Mouse (Mus musculus): ENCODE results near the gene Col26a1. TPM values are rescaled to one million over a fixed set of nuclear protein-coding genes. Genes with fewer than 3 reads are reported as not detected.

Col26a1 gene
- polyA plus RNA-seq, 1 experiment = 1.00 TPM

- Histone ChIP-seq H3K36me3 (ENCODE audit: control insufficient read depth, insufficient read depth) (no peaks in the 10 kb centered on the region), H3K27me3 (ENCODE audit: control insufficient read depth, insufficient read depth, insufficient read length) (no peaks in the 10 kb centered on the region), H3K79me2 (ENCODE audit: control insufficient read depth, insufficient read depth) (no peaks in the 10 kb centered on the region), H3ac (ENCODE audit: control insufficient read depth, insufficient read length) (no peak overlapping the region), H3K4me2 (ENCODE audit: low read depth) (no peak overlapping the region), H3K4me3 (no peak overlapping the region)
- no peak for TF ChIP-seq MYOD1 (IDR thresholded peaks at IDR 0.05; ENCODE audit: control insufficient read depth in 1 of 3, insufficient read length in 2 of 3, low read depth in 2 of 3)
- no peak for TF ChIP-seq POLR2AphosphoS2 (IDR thresholded peaks at IDR 0.05; ENCODE audit: insufficient read length, low read depth)
Measured at GRCm38 (mm10) chr5:136904621-136905020, 21.6 kb upstream of the Col26a1 start.

- H3K36me3 ChIP-seq (ENCODE audit: control insufficient read depth, insufficient read depth) = no peaks in the 10 kb centered on the region
- no peaks in the 10 kb centered on the region for H3K79me2 ChIP-seq (ENCODE audit: control insufficient read depth, insufficient read depth)
- no peak overlapping the region for H3ac ChIP-seq (ENCODE audit: control insufficient read depth, insufficient read length)
- peaks cover 5% of the 10 kb centered on the region for H3K27me3 ChIP-seq (ENCODE audit: control insufficient read depth, insufficient read depth, insufficient read length)
- H3K4me2 ChIP-seq (ENCODE audit: low read depth) = no peak overlapping the region
- TF ChIP-seq POLR2AphosphoS2 (IDR thresholded peaks at IDR 0.05; ENCODE audit: insufficient read length, low read depth) (no peak), TCF3 (IDR thresholded peaks at IDR 0.05; ENCODE audit: insufficient read length, low read depth) (no peak), REST (IDR thresholded peaks at IDR 0.05; ENCODE audit: insufficient read depth, insufficient read length) (no peak), MYOD1 (IDR thresholded peaks at IDR 0.05; ENCODE audit: control insufficient read depth in 1 of 3, insufficient read length in 2 of 3, low read depth in 2 of 3) (no peak), MYOG (IDR thresholded peaks at IDR 0.05; ENCODE audit: control insufficient read depth in 1 of 3, insufficient read depth in 1 of 3, insufficient read length in 2 of 3, low read depth in 2 of 3) (no peak)
- no peak overlapping the region for H3K4me3 ChIP-seq
Measured at GRCm38 (mm10) chr5:136895529-136895963, 12.5 kb upstream of the Col26a1 start.

GRCm38 (mm10) chr5:136894840-136895528 is 12.0 kb upstream of the Col26a1 start:
- H3K79me2 ChIP-seq (ENCODE audit: control insufficient read depth, insufficient read depth) = no peaks in the 10 kb centered on the region
- H3K4me2 ChIP-seq (ENCODE audit: low read depth) = no peak overlapping the region
- no peaks in the 10 kb centered on the region for H3K36me3 ChIP-seq (ENCODE audit: control insufficient read depth, insufficient read depth)
- TF ChIP-seq TCF12 (IDR thresholded peaks at IDR 0.05; ENCODE audit: insufficient read depth, poor library complexity, severe bottlenecking) (no peak), MYOG (IDR thresholded peaks at IDR 0.05; ENCODE audit: control insufficient read depth in 1 of 3, insufficient read depth in 1 of 3, insufficient read length in 2 of 3, low read depth in 2 of 3) (no peak), SRF (IDR thresholded peaks at IDR 0.05; ENCODE audit: control insufficient read depth, insufficient read length, low read depth) (no peak), MYOD1 (IDR thresholded peaks at IDR 0.05; ENCODE audit: control insufficient read depth in 1 of 3, insufficient read length in 2 of 3, low read depth in 2 of 3) (no peak), REST (IDR thresholded peaks at IDR 0.05; ENCODE audit: insufficient read depth, insufficient read length) (no peak), E2F4 (IDR thresholded peaks at IDR 0.05; ENCODE audit: insufficient read depth) (no peak), MAX (IDR thresholded peaks at IDR 0.05; ENCODE audit: low read depth) (no peak), USF1 (IDR thresholded peaks at IDR 0.05; ENCODE audit: low read depth) (no peak), CEBPB (IDR thresholded peaks at IDR 0.05; ENCODE audit: insufficient read depth, poor library complexity, severe bottlenecking) (no peak), TCF3 (IDR thresholded peaks at IDR 0.05; ENCODE audit: insufficient read length, low read depth) (no peak), POLR2A (IDR thresholded peaks at IDR 0.05; ENCODE audit: insufficient read length, low read depth) (no peak), POLR2AphosphoS2 (IDR thresholded peaks at IDR 0.05; ENCODE audit: insufficient read length, low read depth) (no peak)
- peaks cover 5% of the 10 kb centered on the region for H3K27me3 ChIP-seq (ENCODE audit: control insufficient read depth, insufficient read depth, insufficient read length)
- no peak overlapping the region for H3K4me3 ChIP-seq
- no peak overlapping the region for H3ac ChIP-seq (ENCODE audit: control insufficient read depth, insufficient read length)

- Histone ChIP-seq H3K27me3 (ENCODE audit: control insufficient read depth, insufficient read depth, insufficient read length) (no peaks in the 10 kb centered on the region), H3K4me3 (no peak overlapping the region), H3K79me2 (ENCODE audit: control insufficient read depth, insufficient read depth) (no peaks in the 10 kb centered on the region), H3K4me2 (ENCODE audit: low read depth) (no peak overlapping the region), H3K36me3 (ENCODE audit: control insufficient read depth, insufficient read depth) (no peaks in the 10 kb centered on the region), H3ac (ENCODE audit: control insufficient read depth, insufficient read length) (no peak overlapping the region)
- TF ChIP-seq SRF (IDR thresholded peaks at IDR 0.05; ENCODE audit: control insufficient read depth, insufficient read length, low read depth) = no peak
- TF ChIP-seq MYOG (IDR thresholded peaks at IDR 0.05; ENCODE audit: control insufficient read depth in 1 of 3, insufficient read depth in 1 of 3, insufficient read length in 2 of 3, low read depth in 2 of 3) = no peak
- TF ChIP-seq CEBPB (IDR thresholded peaks at IDR 0.05; ENCODE audit: insufficient read depth, poor library complexity, severe bottlenecking) = no peak
- TF ChIP-seq POLR2AphosphoS2 (IDR thresholded peaks at IDR 0.05; ENCODE audit: insufficient read length, low read depth) = no peak
- no peak for TF ChIP-seq TCF3 (IDR thresholded peaks at IDR 0.05; ENCODE audit: insufficient read length, low read depth)
- no peak for TF ChIP-seq MYOD1 (IDR thresholded peaks at IDR 0.05; ENCODE audit: control insufficient read depth in 1 of 3, insufficient read length in 2 of 3, low read depth in 2 of 3)
- no peak for TF ChIP-seq MAX (IDR thresholded peaks at IDR 0.05; ENCODE audit: low read depth)
Measured at GRCm38 (mm10) chr5:136888539-136889355, 5.7 kb upstream of the Col26a1 start.

GRCm38 (mm10) chr5:136886957-136887356 is 3.9 kb upstream of the Col26a1 start:
- H3K79me2 ChIP-seq (ENCODE audit: control insufficient read depth, insufficient read depth) = no peaks in the 10 kb centered on the region
- no peak overlapping the region for H3K4me3 ChIP-seq
- H3K27me3 ChIP-seq (ENCODE audit: control insufficient read depth, insufficient read depth, insufficient read length) = peaks cover 9% of the 10 kb centered on the region
- no peak for TF ChIP-seq CEBPB (IDR thresholded peaks at IDR 0.05; ENCODE audit: insufficient read depth, poor library complexity, severe bottlenecking)
- TF ChIP-seq MAX (IDR thresholded peaks at IDR 0.05; ENCODE audit: low read depth) = no peak
- no peak for TF ChIP-seq REST (IDR thresholded peaks at IDR 0.05; ENCODE audit: insufficient read depth, insufficient read length)
- no peak for TF ChIP-seq POLR2AphosphoS2 (IDR thresholded peaks at IDR 0.05; ENCODE audit: insufficient read length, low read depth)
- TF ChIP-seq USF1 (IDR thresholded peaks at IDR 0.05; ENCODE audit: low read depth) = no peak
- no peak for TF ChIP-seq POLR2A (IDR thresholded peaks at IDR 0.05; ENCODE audit: insufficient read length, low read depth)
- TF ChIP-seq MYOG (IDR thresholded peaks at IDR 0.05; ENCODE audit: control insufficient read depth in 1 of 3, insufficient read depth in 1 of 3, insufficient read length in 2 of 3, low read depth in 2 of 3) = peak in 2 of 3 experiments; percentile 61 to 90
- no peak for TF ChIP-seq E2F4 (IDR thresholded peaks at IDR 0.05; ENCODE audit: insufficient read depth)
- peak in 2 of 3 experiments; percentile 89 to 94 for TF ChIP-seq MYOD1 (IDR thresholded peaks at IDR 0.05; ENCODE audit: control insufficient read depth in 1 of 3, insufficient read length in 2 of 3, low read depth in 2 of 3)
- peak; percentile 28 for TF ChIP-seq TCF3 (IDR thresholded peaks at IDR 0.05; ENCODE audit: insufficient read length, low read depth)
- no peak for TF ChIP-seq SRF (IDR thresholded peaks at IDR 0.05; ENCODE audit: control insufficient read depth, insufficient read length, low read depth)
- peak; percentile 59 for TF ChIP-seq TCF12 (IDR thresholded peaks at IDR 0.05; ENCODE audit: insufficient read depth, poor library complexity, severe bottlenecking)
- no peak overlapping the region for H3ac ChIP-seq (ENCODE audit: control insufficient read depth, insufficient read length)
- H3K36me3 ChIP-seq (ENCODE audit: control insufficient read depth, insufficient read depth) = no peaks in the 10 kb centered on the region
- peak overlapping the region; percentile 42 for H3K4me2 ChIP-seq (ENCODE audit: low read depth)

Data from myocyte (in vitro differentiated cells).